Mouse (Mus musculus): ENCODE results near the gene Gipc3. TPM values are rescaled to one million over a fixed set of nuclear protein-coding genes. Genes with fewer than 3 reads are reported as not detected.

The Gipc3 gene
- total and polyA plus RNA-seq, 2 experiments from 2014 or later, result not detected

- ATAC-seq, result no peak
- WGBS, result 9% methylated on average over 12 of the region's 12 CpGs
- TF ChIP-seq CTCF (IDR thresholded peaks at IDR 0.05; ENCODE audit: low read depth), result no peak
- Histone ChIP-seq H3K4me1 (ENCODE audit: insufficient read depth) (0 out of 2 replicates have a peak, but pooled peaks cover 3% of the 10 kb centered on the region), H3K27me3 (ENCODE audit: insufficient read depth, low read length) (peaks cover 11% of the 10 kb centered on the region), H3K9ac (no peak overlapping the region), H3K4me2 (ENCODE audit: low read depth) (no peak overlapping the region), H3K4me3 (ENCODE audit: low read depth, low read length) (no peak overlapping the region), H3K27ac (ENCODE audit: low read depth, low read length) (no peak overlapping the region), H3K9me3 (ENCODE audit: low read length) (no peaks in the 10 kb centered on the region), H3K36me3 (ENCODE audit: insufficient read depth) (no peaks in the 10 kb centered on the region)
- no peak for DNase-seq
These were observed 6.1 kb upstream of the Gipc3 start for GRCm38 (mm10) chr10:81349146-81349545.

GRCm38 (mm10) chr10:81346453-81347067 lies 3.5 kb upstream of the Gipc3 start:
- H3K27me3 ChIP-seq (ENCODE audit: insufficient read depth, low read length), result peaks cover 30% of the 10 kb centered on the region
- DNase-seq, result peak; percentile 86
- 8% methylated on average over 54 of the region's 55 CpGs for whole genome bisulfite sequencing

GRCm38 (mm10) chr10:81345162-81345534 lies 2.1 kb upstream of the Gipc3 start:
- no peak overlapping the region for H3K4me2 ChIP-seq (ENCODE audit: low read depth)
- no peak overlapping the region for H3K4me3 ChIP-seq (ENCODE audit: low read depth, low read length)

More at GRCm38 (mm10) chr10:81346453-81347067, 3.5 kb upstream of the Gipc3 start:
- no peaks in the 10 kb centered on the region for H3K9me3 ChIP-seq (ENCODE audit: low read length)
- H3K4me2 ChIP-seq (ENCODE audit: low read depth), result peak overlapping the region; percentile 63
- TF ChIP-seq CTCF (IDR thresholded peaks at IDR 0.05; ENCODE audit: low read depth), result peak; percentile 64
- H3K27ac ChIP-seq (ENCODE audit: low read depth, low read length), result no peak overlapping the region
- peak overlapping the region; percentile 32 for H3K4me3 ChIP-seq (ENCODE audit: low read depth, low read length)
- peak overlapping the region; percentile 44 for H3K9ac ChIP-seq
- 0 out of 2 replicates have a peak, but pooled peaks cover 3% of the 10 kb centered on the region for H3K4me1 ChIP-seq (ENCODE audit: insufficient read depth)
- H3K36me3 ChIP-seq (ENCODE audit: insufficient read depth), result no peaks in the 10 kb centered on the region
- peak; percentile 42 for ATAC-seq

GRCm38 (mm10) chr10:81344421-81345161 lies 1.5 kb upstream of the Gipc3 start:
- whole genome bisulfite sequencing, result 51% methylated on average over 8 of the region's 8 CpGs
- Histone ChIP-seq H3K36me3 (ENCODE audit: insufficient read depth) (no peaks in the 10 kb centered on the region), H3K4me1 (ENCODE audit: insufficient read depth) (0 out of 2 replicates have a peak, but pooled peaks cover 3% of the 10 kb centered on the region), H3K4me2 (ENCODE audit: low read depth) (no peak overlapping the region), H3K27ac (ENCODE audit: low read depth, low read length) (no peak overlapping the region), H3K4me3 (ENCODE audit: low read depth, low read length) (no peak overlapping the region), H3K9me3 (ENCODE audit: low read length) (no peaks in the 10 kb centered on the region), H3K27me3 (ENCODE audit: insufficient read depth, low read length) (peaks cover 36% of the 10 kb centered on the region), H3K9ac (no peak overlapping the region)
- no peak for ATAC-seq
- peak; percentile 42 for TF ChIP-seq CTCF (IDR thresholded peaks at IDR 0.05; ENCODE audit: low read depth)
- DNase-seq, result no peak

More at GRCm38 (mm10) chr10:81345162-81345534, 2.1 kb upstream of the Gipc3 start:
- Histone ChIP-seq H3K27ac (ENCODE audit: low read depth, low read length) (no peak overlapping the region), H3K36me3 (ENCODE audit: insufficient read depth) (no peaks in the 10 kb centered on the region), H3K9ac (no peak overlapping the region), H3K9me3 (ENCODE audit: low read length) (no peaks in the 10 kb centered on the region), H3K4me1 (ENCODE audit: insufficient read depth) (0 out of 2 replicates have a peak, but pooled peaks cover 3% of the 10 kb centered on the region), H3K27me3 (ENCODE audit: insufficient read depth, low read length) (peaks cover 36% of the 10 kb centered on the region)
- no peak for TF ChIP-seq CTCF (IDR thresholded peaks at IDR 0.05; ENCODE audit: low read depth)
- 89% methylated on average over 4 of the region's 4 CpGs for WGBS
- no peak for DNase-seq
- ATAC-seq, result no peak

DNA sequence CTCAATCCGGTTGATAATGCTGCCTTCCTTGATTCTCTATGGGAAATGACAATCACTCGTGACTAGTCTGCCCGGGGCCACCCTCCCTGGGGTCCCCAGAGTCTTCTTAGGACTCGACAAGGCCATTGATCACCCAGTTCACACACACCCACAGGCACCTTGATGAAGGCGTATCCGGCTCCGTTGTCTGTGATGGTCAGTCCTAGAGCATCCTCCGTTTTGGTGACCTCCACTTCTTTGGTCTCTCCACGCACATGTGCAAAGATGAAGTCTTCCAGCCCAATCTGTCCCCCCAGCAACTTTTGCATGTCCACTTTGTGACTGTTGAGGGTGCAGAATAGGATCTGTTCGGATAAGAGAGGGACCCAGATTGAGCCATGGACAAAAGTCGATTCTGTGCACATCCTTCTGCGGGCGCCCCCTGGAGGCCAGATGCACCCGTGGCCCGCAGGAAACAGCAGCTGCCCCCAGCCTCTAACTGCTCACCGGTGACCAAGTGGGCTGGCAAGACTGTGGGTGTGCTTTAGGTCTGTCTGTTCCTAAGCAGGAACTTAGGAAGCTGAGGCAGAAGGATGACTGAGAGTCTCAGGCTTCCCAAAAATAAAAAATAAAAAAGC lies 1.6 kb downstream of the Gipc3 start:
- H3K4me1 ChIP-seq (ENCODE audit: insufficient read depth), result 0 out of 2 replicates have a peak, but pooled peaks cover 1% of the 10 kb centered on the region
- no peak overlapping the region for H3K27ac ChIP-seq (ENCODE audit: low read depth, low read length)
- 34% methylated on average over 16 of the region's 16 CpGs for WGBS
- peak; percentile 52 for DNase-seq
- H3K4me2 ChIP-seq (ENCODE audit: low read depth), result no peak overlapping the region
- peaks cover 36% of the 10 kb centered on the region for H3K27me3 ChIP-seq (ENCODE audit: insufficient read depth, low read length)
- H3K9ac ChIP-seq, result no peak overlapping the region
- H3K9me3 ChIP-seq (ENCODE audit: low read length), result no peaks in the 10 kb centered on the region
- ATAC-seq, result no peak
- H3K36me3 ChIP-seq (ENCODE audit: insufficient read depth), result no peaks in the 10 kb centered on the region
- H3K4me3 ChIP-seq (ENCODE audit: low read depth, low read length), result no peak overlapping the region
- peak; percentile 69 for TF ChIP-seq CTCF (IDR thresholded peaks at IDR 0.05; ENCODE audit: low read depth)

GRCm38 (mm10) chr10:81340551-81341332 lies 2.3 kb downstream of the Gipc3 start:
- TF ChIP-seq CTCF (IDR thresholded peaks at IDR 0.05; ENCODE audit: low read depth), result no peak
- Histone ChIP-seq H3K36me3 (ENCODE audit: insufficient read depth) (no peaks in the 10 kb centered on the region), H3K4me2 (ENCODE audit: low read depth) (no peak overlapping the region), H3K9ac (no peak overlapping the region), H3K27ac (ENCODE audit: low read depth, low read length) (no peak overlapping the region), H3K9me3 (ENCODE audit: low read length) (no peaks in the 10 kb centered on the region), H3K4me3 (ENCODE audit: low read depth, low read length) (no peak overlapping the region), H3K4me1 (ENCODE audit: insufficient read depth) (no peaks in the 10 kb centered on the region), H3K27me3 (ENCODE audit: insufficient read depth, low read length) (peaks cover 36% of the 10 kb centered on the region)
- 42% methylated on average over 17 of the region's 17 CpGs for WGBS
- DNase-seq (no peak), ATAC-seq (no peak)

Data from forebrain, postnatal 0 days (tissue).